Mouse (Mus musculus): ENCODE measurements at regions not wholly inside any gene's neighbourhood (a gene's known extent, or its start where the extent isn't known, plus 50 kb on each side); places are given as distances from the start of the nearest gene placed in this dataset.

DNA sequence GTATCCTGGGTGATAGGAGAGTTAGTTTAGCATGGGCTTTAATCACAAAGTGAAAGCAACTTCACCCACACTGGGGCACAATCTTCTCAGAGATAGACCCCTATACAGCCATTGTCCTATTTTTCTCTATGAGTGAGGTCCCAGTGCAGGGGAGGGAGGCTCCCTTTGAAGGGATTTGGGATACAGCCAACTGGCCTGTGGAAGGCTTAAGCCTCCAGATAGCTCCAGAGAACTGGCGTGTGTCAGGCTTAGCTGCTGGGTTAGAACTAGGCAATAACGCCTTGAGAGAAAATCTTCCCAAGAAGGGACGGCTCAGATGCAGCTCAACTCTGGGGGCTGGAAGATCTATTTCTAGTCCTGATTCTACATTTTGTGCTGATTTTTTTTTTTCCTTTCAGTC lies 397.4 kb upstream of the Zdhhc25 start:
- TF ChIP-seq CTCF (IDR thresholded peaks at IDR 0.05), result no peak
- TF ChIP-seq EP300 (IDR thresholded peaks at IDR 0.05), result no peak

All from lung, postnatal 0 days (tissue).